Mouse (Mus musculus) erythroblast, embryonic 14.5 days (primary cell): ENCODE measurements around the gene Perm1. TPM values are rescaled to one million over a fixed set of nuclear protein-coding genes. Genes with fewer than 3 reads are reported as not detected.
A peak's percentile ranks its signal among the peaks of the same experiment; 100 is the strongest.

Experiments used
- H3K27me3 ChIP-seq: 2 replicates; pipeline ENCODE4 v1.6.1; 2012; ENCODE audit warnings: inconsistent platforms; ENCODE audit not compliant: control insufficient read depth
- H3K36me3 ChIP-seq: 2 replicates; pipeline ENCODE4 v1.6.1; 2012; ENCODE audit warnings: mild to moderate bottlenecking, inconsistent platforms; ENCODE audit not compliant: control insufficient read depth
- H3K4me1 ChIP-seq: 2 replicates; pipeline ENCODE4 v1.6.1; 2012; ENCODE audit warnings: inconsistent platforms; ENCODE audit not compliant: control insufficient read depth
- H3K4me3 ChIP-seq: replicated peaks from 2 replicates; pipeline ENCODE3; 2012; ENCODE audit warnings: moderate library complexity, mild to moderate bottlenecking, inconsistent platforms
- H3K9me3 ChIP-seq: 2 replicates; pipeline ENCODE4 v1.6.1; 2012; ENCODE audit warnings: low read length, inconsistent platforms, mixed read lengths; ENCODE audit not compliant: control insufficient read depth
- GATA1 ChIP-seq: IDR thresholded peaks from 2 replicates; pipeline ENCODE4 v1.6.1; 2012; ENCODE audit warnings: low read length, inconsistent platforms, mixed read lengths
- TAL1 ChIP-seq: IDR thresholded peaks from 3 replicates; pipeline ENCODE4 v1.6.1; 2012; ENCODE audit warnings: low read length, inconsistent platforms, mixed read lengths
- polyA plus RNA-seq: library from polyadenylated mRNA; stranded (reverse); fragments of >175 nt; gene quantifications from 2 replicates; pipeline ENCODE4 v1.2.3, GENCODE M21; 2012

The Perm1 gene
- polyA plus RNA-seq: not detected in 2 replicates

DNA sequence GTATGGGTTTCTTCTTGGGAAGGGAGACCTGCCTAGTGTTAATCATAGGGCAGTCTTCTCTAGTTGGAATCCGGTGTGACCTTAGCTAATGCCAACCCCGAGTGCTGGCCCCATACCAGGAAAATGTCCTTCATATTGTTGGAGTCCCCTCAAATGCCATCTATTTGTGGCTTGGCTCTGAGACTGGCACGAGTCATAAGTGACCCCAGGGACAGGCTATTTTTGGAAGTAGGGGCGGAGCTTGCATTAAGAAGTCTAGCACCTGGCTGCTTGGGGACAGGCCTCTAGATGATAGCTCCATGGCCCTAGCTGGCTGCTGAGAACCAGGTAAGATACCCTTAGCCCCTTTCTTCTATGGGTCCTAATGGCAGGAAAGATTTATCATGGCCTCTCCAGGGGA lies at the start of gene Perm1:
TSS of gene Perm1 (plus strand) at position 220 of the 400 bp plus-strand sequence.
- Histone ChIP-seq H3K4me1 (no peaks in the 10 kb centered on the region), H3K36me3 (no peaks in the 10 kb centered on the region), H3K27me3 (peaks cover 4% of the 10 kb centered on the region), H3K4me3 (no peak within 1 kb of the TSS), H3K9me3 (no peaks in the 10 kb centered on the region)
- TF ChIP-seq GATA1 (no peak), TAL1 (no peak)

DNA sequence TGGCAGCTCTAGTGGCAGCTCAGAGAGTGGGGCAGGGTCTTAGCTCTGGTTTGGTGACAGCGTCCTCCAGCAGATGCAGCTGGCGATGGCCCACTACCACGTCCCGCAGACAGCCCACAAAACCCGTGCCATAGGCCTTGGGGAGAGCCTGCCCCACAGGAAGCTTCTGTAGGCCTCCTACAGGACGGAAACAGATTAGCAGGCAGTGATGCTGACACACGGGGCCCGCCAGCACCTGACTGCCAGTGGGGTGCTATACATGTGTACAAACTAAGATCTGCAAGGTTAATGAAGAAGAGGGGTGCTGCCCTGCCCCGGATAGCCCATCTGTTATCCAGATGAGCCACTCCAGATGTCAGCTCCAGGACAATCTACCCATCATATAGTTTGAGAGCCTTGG lies 49.2 kb upstream of the Perm1 start:
- Histone ChIP-seq H3K27me3 (no peaks in the 10 kb centered on the region), H3K36me3 (peaks cover 40% of the 10 kb centered on the region), H3K4me1 (no peaks in the 10 kb centered on the region), H3K4me3 (no peak overlapping the region), H3K9me3 (peaks cover 15% of the 10 kb centered on the region)
- TF ChIP-seq GATA1 (no peak), TAL1 (no peak)

DNA sequence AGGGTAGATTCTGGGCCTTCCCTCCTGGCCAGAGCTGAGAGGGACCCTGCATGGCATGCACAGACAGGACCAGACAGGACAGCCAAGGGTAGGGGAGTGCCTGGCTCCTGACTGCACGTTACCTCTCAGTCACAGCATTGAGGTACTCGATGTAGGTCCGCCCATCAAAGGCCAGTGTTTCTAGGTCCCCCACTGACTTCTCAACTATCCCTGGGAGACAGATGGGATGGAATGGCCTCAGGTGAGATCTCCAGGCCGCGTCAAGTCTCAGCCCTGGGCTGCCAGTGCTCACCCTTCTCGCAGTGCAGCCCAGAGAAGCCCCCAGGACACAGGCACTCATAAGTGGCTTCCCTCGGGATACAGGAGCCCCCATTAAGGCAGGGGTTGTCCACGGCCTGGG lies 47.1 kb upstream of the Perm1 start:
- H3K36me3 ChIP-seq: peaks cover 61% of the 10 kb centered on the region
- no peaks in the 10 kb centered on the region for H3K27me3 ChIP-seq
- no peak overlapping the region for H3K4me3 ChIP-seq
- TF ChIP-seq TAL1 (no peak), GATA1 (no peak)
- H3K9me3 ChIP-seq: no peaks in the 10 kb centered on the region
- H3K4me1 ChIP-seq: no peaks in the 10 kb centered on the region

DNA sequence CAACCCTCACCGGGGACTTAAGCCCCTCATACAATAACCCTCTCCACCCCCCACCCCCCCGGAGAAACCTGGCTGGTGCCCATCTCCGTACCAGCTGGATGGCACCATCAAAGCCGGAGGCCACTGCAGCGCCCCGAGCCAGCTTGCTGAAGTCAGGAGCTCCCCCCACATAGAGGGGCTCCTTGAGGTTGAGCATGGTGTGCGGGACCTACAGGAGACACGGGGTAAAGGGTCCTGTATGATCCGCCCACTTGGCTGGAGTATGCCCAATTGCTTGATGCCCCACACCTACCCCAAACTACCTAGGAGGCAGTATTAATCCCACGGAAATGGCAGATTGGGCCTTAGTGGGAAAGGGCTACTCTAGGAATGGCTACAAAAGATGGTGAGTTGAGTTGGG lies 46.5 kb upstream of the Perm1 start:
- TF ChIP-seq TAL1 (no peak), GATA1 (no peak)
- Histone ChIP-seq H3K4me1 (no peaks in the 10 kb centered on the region), H3K36me3 (peaks cover 66% of the 10 kb centered on the region), H3K27me3 (no peaks in the 10 kb centered on the region), H3K9me3 (no peaks in the 10 kb centered on the region), H3K4me3 (no peak overlapping the region)

DNA sequence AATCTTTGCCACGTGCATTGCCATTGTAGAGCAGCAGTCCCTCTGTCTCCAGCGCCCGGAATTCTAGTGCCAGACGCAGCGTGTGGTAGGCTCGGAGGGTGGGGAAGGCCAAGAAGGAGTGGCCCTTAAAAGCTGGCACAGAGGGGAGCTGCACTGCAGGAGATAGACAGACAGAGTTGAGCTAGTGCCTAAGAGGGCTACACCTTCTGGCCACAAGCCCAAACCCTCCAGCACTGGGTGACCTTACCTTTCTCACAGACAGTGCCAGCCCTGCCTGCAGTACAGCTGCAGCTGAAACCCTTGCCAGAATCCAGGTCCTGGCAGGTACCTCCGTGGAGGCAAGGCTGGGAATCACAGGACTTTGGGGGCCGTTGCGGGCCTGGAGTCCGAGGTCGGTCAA lies 43.8 kb upstream of the Perm1 start:
- peaks cover 83% of the 10 kb centered on the region for H3K36me3 ChIP-seq
- no peaks in the 10 kb centered on the region for H3K4me1 ChIP-seq
- TF ChIP-seq TAL1 (no peak), GATA1 (no peak)
- no peaks in the 10 kb centered on the region for H3K27me3 ChIP-seq
- H3K9me3 ChIP-seq: no peaks in the 10 kb centered on the region
- no peak overlapping the region for H3K4me3 ChIP-seq

DNA sequence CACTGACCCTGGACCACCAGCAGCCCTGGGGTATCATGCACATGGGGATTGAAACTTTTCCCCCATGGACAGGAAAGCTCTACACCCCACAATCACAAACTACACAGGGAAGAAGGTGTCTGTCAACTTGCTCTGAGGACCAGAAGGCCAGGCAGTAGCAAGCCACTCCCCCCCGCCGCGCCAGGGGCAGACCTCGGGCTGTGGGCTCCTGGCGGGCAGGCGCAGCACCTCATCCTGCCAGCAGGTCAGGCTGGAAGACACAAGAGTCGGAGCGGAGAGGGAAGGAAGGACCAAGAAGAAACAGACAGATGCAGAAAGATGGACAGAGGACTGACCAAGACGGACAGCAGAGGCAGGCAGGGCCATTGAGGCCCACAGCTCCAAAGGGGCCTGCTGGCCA lies 38.0 kb upstream of the Perm1 start:
- no peaks in the 10 kb centered on the region for H3K4me1 ChIP-seq
- H3K36me3 ChIP-seq: peaks cover 62% of the 10 kb centered on the region
- no peak overlapping the region for H3K4me3 ChIP-seq
- TF ChIP-seq GATA1 (no peak), TAL1 (no peak)
- H3K9me3 ChIP-seq: no peaks in the 10 kb centered on the region
- no peaks in the 10 kb centered on the region for H3K27me3 ChIP-seq

DNA sequence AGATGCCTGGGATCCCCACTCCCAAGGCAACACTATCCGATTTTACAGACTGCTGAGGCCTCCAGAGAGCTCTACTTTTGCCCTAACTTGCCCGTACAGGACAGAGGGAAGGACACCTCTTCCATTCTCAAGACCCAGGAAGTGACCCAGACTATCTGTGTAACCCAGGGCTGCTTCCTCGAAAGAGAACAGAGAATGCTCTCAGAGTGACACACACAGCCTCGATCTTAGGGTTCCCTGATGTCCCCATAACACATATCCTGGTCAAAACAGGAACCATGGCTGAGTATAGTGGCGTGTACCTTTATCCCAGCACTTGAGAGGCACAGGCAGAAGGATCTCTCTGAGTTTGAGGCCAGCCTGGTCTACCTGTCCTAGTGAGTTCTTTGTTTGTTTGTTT lies 31.9 kb upstream of the Perm1 start:
- no peak overlapping the region for H3K4me3 ChIP-seq
- no peak for TF ChIP-seq TAL1
- TF ChIP-seq GATA1: no peak
- H3K36me3 ChIP-seq: peaks cover 6% of the 10 kb centered on the region
- H3K4me1 ChIP-seq: peaks cover 37% of the 10 kb centered on the region
- no peaks in the 10 kb centered on the region for H3K9me3 ChIP-seq
- H3K27me3 ChIP-seq: peaks cover 9% of the 10 kb centered on the region

DNA sequence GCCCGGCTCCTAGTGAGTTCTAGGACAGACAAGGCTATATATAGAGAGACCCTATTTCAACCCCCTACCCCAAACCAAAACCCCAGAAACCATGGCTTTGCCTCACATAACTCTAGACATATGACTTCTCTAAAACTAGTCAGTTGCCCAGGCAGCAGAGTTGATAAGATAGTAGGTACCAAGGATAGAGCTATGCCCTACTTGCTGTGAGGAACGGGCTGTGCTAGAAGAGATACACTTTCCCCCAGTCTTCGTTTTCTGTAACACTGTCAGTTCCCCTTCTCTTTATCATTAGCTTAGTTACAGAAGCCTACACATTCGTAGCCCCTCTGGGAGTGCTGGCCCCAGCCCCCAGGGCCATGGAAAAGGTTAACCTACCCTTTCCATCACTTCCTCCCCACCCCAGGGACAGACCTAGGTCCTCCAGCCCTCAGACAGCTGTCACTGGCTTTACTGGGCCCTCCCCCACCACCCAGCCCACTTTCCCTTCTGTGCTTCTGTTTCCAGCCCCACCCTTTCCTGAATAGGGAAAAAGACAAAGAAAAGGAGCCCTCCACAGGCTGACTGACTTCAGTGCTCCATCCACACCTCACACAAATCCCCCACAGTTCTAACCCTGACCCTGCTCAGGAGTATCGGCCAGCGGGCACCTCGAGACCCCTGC lies 31.2 kb upstream of the Perm1 start:
- Histone ChIP-seq H3K36me3 (no peaks in the 10 kb centered on the region; the same call in 1 of the 2 replicates), H3K4me1 (peaks cover 43% of the 10 kb centered on the region), H3K4me3 (no peak overlapping the region), H3K27me3 (peaks cover 9% of the 10 kb centered on the region), H3K9me3 (no peaks in the 10 kb centered on the region)
- no peak for TF ChIP-seq TAL1
- no peak for TF ChIP-seq GATA1

DNA sequence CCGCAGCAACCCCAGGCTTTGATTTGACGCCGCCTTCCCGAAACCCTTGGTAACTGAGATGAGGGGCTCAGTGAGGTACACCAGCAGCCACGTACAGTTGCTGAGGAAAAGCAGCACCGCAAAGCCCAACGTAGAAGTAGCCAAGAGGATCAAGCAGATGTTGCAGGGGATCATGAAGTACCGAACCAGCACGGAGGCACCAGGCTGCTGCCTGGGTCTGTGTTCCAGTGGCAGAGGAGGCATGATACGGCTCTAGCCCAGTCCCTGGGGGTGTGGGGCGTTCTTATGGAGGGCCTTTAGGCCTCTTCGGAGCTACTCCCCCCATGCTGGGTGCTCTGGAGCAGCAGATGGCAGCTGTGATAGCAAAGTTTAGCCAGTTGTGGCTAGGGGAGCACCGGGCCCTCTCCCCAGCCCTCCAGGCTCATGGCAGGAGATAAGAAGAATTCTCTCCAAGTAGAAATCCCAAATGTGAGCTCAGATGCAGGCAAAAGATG lies 30.2 kb upstream of the Perm1 start:
- Histone ChIP-seq H3K36me3 (peaks cover under 1% of the 10 kb centered on the region; the same call in 1 of the 2 replicates), H3K9me3 (no peaks in the 10 kb centered on the region), H3K4me3 (peak overlapping the region; percentile 52), H3K4me1 (peaks cover 46% of the 10 kb centered on the region), H3K27me3 (peaks cover 9% of the 10 kb centered on the region)
- TF ChIP-seq GATA1 (no peak), TAL1 (no peak)
